Comparison of ENCODE assay signal across 27 mouse cellular contexts in the genomic region with DNA sequence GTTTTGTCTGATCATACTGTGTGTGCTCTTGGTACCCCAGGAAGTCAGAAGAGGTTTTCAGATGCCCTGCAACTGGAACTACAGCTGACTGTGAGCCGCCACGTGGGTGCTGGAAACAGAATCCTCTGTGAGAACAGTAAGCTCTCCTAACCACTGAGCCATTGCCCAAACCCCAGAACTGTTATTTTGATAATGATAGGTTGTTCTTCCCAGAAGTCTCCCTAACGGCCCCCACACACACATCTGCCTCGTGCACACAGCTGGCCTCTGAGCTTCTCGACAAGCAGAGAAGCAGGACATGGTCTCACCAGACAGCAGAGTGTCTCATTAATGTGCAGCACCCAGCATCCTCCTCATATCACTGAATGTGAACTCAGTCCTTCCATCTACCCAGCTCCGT.
"Had no signal": no experiment of that assay in that cellular context is flagged by ENCODE, and none has a peak within 500 bp of the region (broad histone marks: within the 10 kb centered on the region; RNA-seq: fewer than 3 reads in every experiment).

No protein-coding gene starts in this region.

- DNase-seq: gastrocnemius, postnatal 14 days; gastrocnemius, postnatal 36 days; heart, adult 11 months; heart, adult 2 months; heart, postnatal 14 days; heart, postnatal 36 days; kidney, adult 11 months; kidney, adult 2 months; kidney, adult 9 months; kidney, postnatal 14 days; kidney, postnatal 36 days; layer of hippocampus, adult 9-11 months; layer of hippocampus, postnatal 36 days; left cerebral cortex, postnatal 4 days had no signal

- H3K27me3 ChIP-seq: heart, embryonic 13.5 days; heart, embryonic 15.5 days; hindbrain, embryonic 13.5 days; hindbrain, embryonic 15.5 days; kidney, embryonic 15.5 days; limb, embryonic 13.5 days; limb, embryonic 15.5 days; liver, embryonic 12.5 days had no signal

- H3K27ac ChIP-seq: heart, adult 2 months; heart, embryonic 13.5 days; heart, embryonic 15.5 days; hindbrain, embryonic 13.5 days; hindbrain, embryonic 15.5 days; hindbrain, postnatal 0 days; kidney, embryonic 15.5 days; kidney, postnatal 0 days; limb, embryonic 13.5 days; limb, embryonic 15.5 days; liver, embryonic 12.5 days; liver, embryonic 14.5 days had no signal

- H3K36me3 ChIP-seq: heart, embryonic 15.5 days; hindbrain, embryonic 13.5 days; hindbrain, embryonic 15.5 days; kidney, embryonic 15.5 days; limb, embryonic 13.5 days; limb, embryonic 15.5 days; liver, embryonic 12.5 days had no signal

- ATAC-seq: hindbrain, postnatal 0 days; intestine, embryonic 16.5 days; liver, embryonic 12.5 days had no signal

- H3K9me3 ChIP-seq: heart, embryonic 15.5 days; hindbrain, embryonic 13.5 days; hindbrain, embryonic 15.5 days; kidney, embryonic 15.5 days; limb, embryonic 13.5 days; limb, embryonic 15.5 days; liver, embryonic 12.5 days had no signal

- H3K4me1 ChIP-seq: heart, embryonic 13.5 days; heart, embryonic 15.5 days; hindbrain, embryonic 13.5 days; hindbrain, embryonic 15.5 days; kidney, embryonic 15.5 days; limb, embryonic 13.5 days; limb, embryonic 15.5 days; liver, embryonic 12.5 days had no signal

- H3K4me3 ChIP-seq: heart, adult 2 months; heart, embryonic 13.5 days; heart, embryonic 15.5 days; hindbrain, embryonic 13.5 days; hindbrain, embryonic 15.5 days; kidney, embryonic 15.5 days; limb, embryonic 13.5 days; limb, embryonic 15.5 days; liver, embryonic 12.5 days had no signal

- H3K9ac ChIP-seq: heart, embryonic 13.5 days; heart, embryonic 15.5 days; hindbrain, embryonic 13.5 days; hindbrain, embryonic 15.5 days; kidney, embryonic 15.5 days; limb, embryonic 13.5 days; limb, embryonic 15.5 days; liver, embryonic 12.5 days; liver, embryonic 14.5 days had no signal

- H3K4me2 ChIP-seq: heart, embryonic 11.5 days; heart, embryonic 13.5 days; heart, embryonic 15.5 days; hindbrain, embryonic 13.5 days; hindbrain, embryonic 15.5 days; kidney, embryonic 15.5 days; limb, embryonic 13.5 days; limb, embryonic 15.5 days; liver, embryonic 12.5 days had no signal
